Mouse (Mus musculus) cerebellum, adult 2 months (tissue): ENCODE results near the gene Rgs19.

Source experiments
- CTCF ChIP-seq: fragments of 200-500 bp; IDR thresholded peaks from 2 replicates; pipeline ENCODE4 v1.5.1; 2011; ENCODE audit warnings: low read depth, mild to moderate bottlenecking, control low read depth, low read length, moderate library complexity, borderline replicate concordance; ENCODE audit not compliant: insufficient read depth
- POLR2A ChIP-seq: fragments of 200-500 bp; IDR thresholded peaks from 2 replicates; pipeline ENCODE4 v1.6.1; 2011; ENCODE audit warnings: low read length, control low read depth, borderline replicate concordance; ENCODE audit not compliant: insufficient read depth

DNA sequence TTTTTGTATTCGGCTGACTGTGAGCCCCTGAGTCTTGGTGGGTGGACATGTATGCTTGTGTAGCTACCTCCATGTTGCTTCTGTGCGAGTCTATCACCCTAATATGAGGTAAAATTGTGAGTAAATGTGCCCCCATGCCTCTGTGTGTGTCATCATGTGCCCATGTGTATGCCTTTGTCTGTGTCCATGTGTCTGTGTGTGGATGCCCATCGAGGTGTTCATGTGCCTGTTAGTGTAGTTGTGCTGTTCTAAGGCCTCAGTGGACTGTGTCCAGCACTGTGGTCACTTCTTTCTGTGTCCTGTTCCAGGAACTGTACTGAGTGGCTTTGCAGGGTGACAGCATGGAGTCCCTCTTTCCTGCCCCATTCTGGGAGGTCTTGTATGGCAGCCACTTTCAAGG lies 21.6 kb upstream of the Rgs19 start:
- TF ChIP-seq CTCF (no peak), POLR2A (no peak)
